Mouse (Mus musculus) colon, adult 2 months (tissue): ENCODE data around the gene 1700088E04Rik. TPM values are rescaled to one million over a fixed set of nuclear protein-coding genes. Genes with fewer than 3 reads are reported as not detected.

Experiments used
- polyA plus RNA-seq: library from polyadenylated mRNA; depleted of rRNA; stranded (reverse); fragments of >200 nt; gene quantifications from 2 replicates; pipeline ENCODE4 v1.2.3, GENCODE M21; 2012; rRNA removed

Gene 1700088E04Rik
- polyA plus RNA-seq = 2.0 and 4.5 TPM in 2 replicates

DNA sequence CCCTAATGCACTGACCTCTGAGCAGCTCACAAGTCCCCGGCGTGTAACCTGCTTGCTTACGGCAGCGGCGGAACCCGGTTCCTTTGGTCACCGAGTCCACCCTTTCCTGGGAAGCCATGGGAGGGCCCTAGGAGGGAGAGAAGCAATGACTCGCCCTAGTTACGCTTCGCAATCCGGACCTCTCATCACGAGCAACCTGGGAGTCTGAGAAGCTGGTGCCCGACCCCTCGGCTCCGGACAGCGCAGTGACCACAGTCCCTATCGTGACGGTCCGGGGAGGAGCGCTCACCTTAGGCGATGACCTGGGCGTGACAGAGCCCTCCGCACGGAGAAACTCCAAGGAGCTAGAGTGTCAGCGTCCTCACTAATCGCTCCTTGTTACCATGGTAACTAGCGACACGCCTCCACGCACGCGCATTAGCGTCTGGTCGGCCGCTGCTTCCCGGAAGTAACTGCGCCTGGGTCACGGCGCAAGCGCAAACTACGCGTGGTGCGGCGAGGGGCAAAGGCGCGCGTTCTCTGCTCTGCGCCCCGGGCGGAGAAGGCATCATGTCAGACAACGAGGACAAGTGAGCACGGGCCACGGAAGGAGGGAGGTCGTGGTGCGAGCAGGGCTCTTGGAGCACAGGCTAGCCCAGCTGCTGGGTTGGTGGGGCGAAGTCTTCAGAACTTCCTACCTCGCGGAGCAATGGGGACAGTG is at the start of gene 1700088E04Rik, which contains the start of gene Polr2f:
Gene 1700088E04Rik (minus strand): TSS at position 388 of the 700 bp plus-strand sequence.
Gene Polr2f (plus strand): TSS at position 144 of the 700 bp plus-strand sequence.

DNA sequence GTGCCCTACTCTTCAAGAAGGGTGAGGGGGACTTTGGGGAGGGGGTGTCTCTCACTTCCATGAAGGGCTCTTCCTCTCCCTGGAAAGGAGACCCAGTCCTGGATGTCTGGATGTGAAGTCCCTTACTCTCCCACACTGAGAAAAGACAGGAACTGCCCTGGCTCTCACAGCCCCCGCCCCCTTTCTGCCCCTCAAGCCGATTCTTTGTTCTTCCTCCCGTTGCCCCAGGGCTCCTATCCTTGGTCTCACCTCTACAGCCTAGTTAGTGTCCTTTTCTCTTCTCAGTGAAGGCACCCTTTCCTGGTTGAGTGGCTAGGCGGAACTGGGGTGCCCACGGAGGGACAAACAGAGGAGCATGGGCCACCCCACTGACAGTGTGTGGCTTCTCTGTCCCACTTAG is 24.1 kb upstream of the 1700088E04Rik start, which contains the start of gene Sox10:
Gene Sox10 (minus strand): TSS at position 101 of the 400 bp plus-strand sequence.

DNA sequence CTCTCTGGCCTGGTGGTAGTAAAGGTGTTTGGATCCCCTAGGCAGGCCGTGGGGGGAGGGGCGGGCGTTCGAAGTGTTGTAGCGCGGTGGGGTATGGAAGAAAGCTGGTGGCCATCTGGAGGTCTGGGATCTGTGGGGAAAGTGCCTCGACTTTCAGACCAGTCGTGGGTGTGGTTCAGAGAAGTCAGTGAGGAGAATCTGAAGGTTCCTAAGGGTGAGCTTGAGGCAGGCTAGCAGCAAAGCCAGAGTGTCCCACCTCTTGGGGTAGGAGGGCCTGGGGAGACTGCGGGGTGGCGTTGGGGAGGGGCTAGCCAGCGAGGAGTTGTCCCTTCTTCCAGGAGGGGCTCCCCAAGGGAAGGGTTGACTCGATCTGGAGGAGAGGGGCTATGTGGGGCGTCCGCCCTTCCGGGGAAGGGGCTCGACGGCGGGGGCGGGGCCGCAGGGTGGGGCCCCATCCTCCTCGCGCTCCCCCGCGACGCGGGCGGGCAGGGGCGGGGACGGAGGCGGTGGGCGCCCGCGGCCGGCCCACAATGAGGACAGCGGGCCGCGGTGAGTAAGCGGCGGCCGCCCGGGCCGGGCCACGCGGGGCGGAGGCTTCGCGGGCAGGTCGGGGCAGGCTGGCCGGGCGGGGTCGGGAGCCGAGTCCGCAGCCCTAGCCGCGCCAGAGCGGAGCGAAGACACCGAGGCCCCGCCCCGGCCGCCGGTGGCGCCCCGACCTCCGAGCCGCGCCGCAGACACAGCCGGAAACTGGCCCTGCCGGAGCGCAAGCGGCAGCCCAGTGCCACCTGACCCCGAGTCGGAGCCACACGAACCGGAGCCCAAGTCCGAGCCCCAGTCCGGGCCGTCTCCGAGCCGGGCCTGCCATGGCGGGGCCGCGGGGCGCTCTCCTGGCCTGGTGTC is 32.4 kb downstream of the 1700088E04Rik start, which contains the start of gene Micall1:
Gene Micall1 (plus strand): TSS at position 478 of the 900 bp plus-strand sequence.

Other genes starting within 250 kb of the 1700088E04Rik start
- 0.06 TPM in 1 of 2 replicates, not detected in the other for gene Gm49510, start 241.6 kb downstream of the 1700088E04Rik start, polyA plus RNA-seq
- gene Sh3bp1, start 241.5 kb downstream of the 1700088E04Rik start, polyA plus RNA-seq = 42.6 and 48.1 TPM in 2 replicates
- 5.3 and 6.6 TPM in 2 replicates for gene Pdxp, start 227.3 kb downstream of the 1700088E04Rik start, polyA plus RNA-seq
- 219 and 244 TPM in 2 replicates for gene Lgals1, start 214.5 kb downstream of the 1700088E04Rik start, polyA plus RNA-seq
- 15.3 and 19.0 TPM in 2 replicates for gene Nol12, start 206.3 kb downstream of the 1700088E04Rik start, polyA plus RNA-seq
- 68.7 and 72.3 TPM in 2 replicates for gene Triobp, start 193.5 kb downstream of the 1700088E04Rik start, polyA plus RNA-seq
- 248 and 259 TPM in 2 replicates for gene H1f0, start 112.8 kb downstream of the 1700088E04Rik start, polyA plus RNA-seq
- gene Galr3, start 99.4 kb downstream of the 1700088E04Rik start, polyA plus RNA-seq = 1.4 and 1.6 TPM in 2 replicates
- 64.5 and 65.7 TPM in 2 replicates for gene Ankrd54, start 78.4 kb downstream of the 1700088E04Rik start, polyA plus RNA-seq
- 132 and 153 TPM in 2 replicates for gene Eif3l, start 66.1 kb downstream of the 1700088E04Rik start, polyA plus RNA-seq
- 22.2 and 23.4 TPM in 2 replicates for gene Micall1, start 32.4 kb downstream of the 1700088E04Rik start, polyA plus RNA-seq
- gene Polr2f, start 244 bp downstream of the 1700088E04Rik start, polyA plus RNA-seq = 44.7 and 62.6 TPM in 2 replicates
- 9.8 and 10.4 TPM in 2 replicates for gene Sox10, start 24.0 kb upstream of the 1700088E04Rik start, polyA plus RNA-seq
- 48.6 and 52.6 TPM in 2 replicates for gene Pick1, start 87.9 kb upstream of the 1700088E04Rik start, polyA plus RNA-seq
- not detected in 2 replicates for gene Gm49486, start 88.1 kb upstream of the 1700088E04Rik start, polyA plus RNA-seq
- 0.44 and 1.8 TPM in 2 replicates for gene Slc16a8, start 113.5 kb upstream of the 1700088E04Rik start, polyA plus RNA-seq
- gene Baiap2l2, start 144.3 kb upstream of the 1700088E04Rik start, polyA plus RNA-seq = 156 and 160 TPM in 2 replicates
- 18.6 and 21.0 TPM in 2 replicates for gene Pla2g6, start 187.1 kb upstream of the 1700088E04Rik start, polyA plus RNA-seq
- gene Maff, start 205.4 kb upstream of the 1700088E04Rik start, polyA plus RNA-seq = 14.4 and 17.4 TPM in 2 replicates